Mouse (Mus musculus) ES-Bruce4 (cell line): ENCODE measurements around the gene Slc16a4.
A peak's percentile ranks its signal among the peaks of the same experiment; 100 is the strongest.

Experiments used
- CTCF ChIP-seq: IDR thresholded peaks from one replicate; pipeline ENCODE4 v1.8.1; 2011; ENCODE audit warnings: low read depth, low read length
- POLR2A ChIP-seq: IDR thresholded peaks from one replicate; pipeline ENCODE4 v1.8.1; 2011; ENCODE audit warnings: low read length; ENCODE audit not compliant: insufficient read depth

- TF ChIP-seq CTCF (peak; percentile 74), POLR2A (no peak)
Measured at GRCm38 (mm10) chr3:107356964-107357441, 66.0 kb downstream of the Slc16a4 start.
